Mouse (Mus musculus) embryonic facial prominence, embryonic 14.5 days (tissue): ENCODE results near the gene Unk. TPM values are rescaled to one million over a fixed set of nuclear protein-coding genes. Genes with fewer than 3 reads are reported as not detected.

Experiments used
- ATAC-seq: fragments of 200-750 bp; cut with Nextera tagmentation; 2 replicates; pipeline ENCODE4 v1.8.0; 2017; ENCODE audit warnings: low read depth, moderate number of reproducible peaks, moderate TSS enrichment
- DNase-seq: peaks from one replicate; pipeline ENCODE4 v3.0.0-alpha.2; 2015; ENCODE audit warnings: low spot score
- H3K27ac ChIP-seq: fragments of 300-500 bp; sonication (generic); replicated peaks from 2 replicates; pipeline ENCODE4 v1.5.1; 2014; ENCODE audit warnings: low read depth, mild to moderate bottlenecking, low read length, moderate library complexity
- H3K27me3 ChIP-seq: fragments of 300-500 bp; sonication (generic); replicated peaks from 2 replicates; pipeline ENCODE4 v1.6.1; 2014; ENCODE audit warnings: low read length; ENCODE audit not compliant: control insufficient read depth, insufficient read depth
- H3K36me3 ChIP-seq: fragments of 300-500 bp; sonication (generic); 2 replicates; pipeline ENCODE4 v1.6.1; 2014; ENCODE audit warnings: low read length, mixed read lengths; ENCODE audit not compliant: control insufficient read depth, insufficient read depth
- H3K4me1 ChIP-seq: fragments of 300-500 bp; sonication (generic); 2 replicates; pipeline ENCODE4 v1.6.1; 2014; ENCODE audit warnings: antibody characterized with exemption, low read length; ENCODE audit not compliant: control insufficient read depth, insufficient read depth
- H3K4me2 ChIP-seq: fragments of 300-500 bp; sonication (generic); 2 replicates; pipeline ENCODE4 v1.6.1; 2014; ENCODE audit warnings: low read depth, mild to moderate bottlenecking, low read length, moderate library complexity, mixed read lengths
- H3K4me3 ChIP-seq: fragments of 300-500 bp; sonication (generic); 2 replicates; pipeline ENCODE4 v1.5.1; 2014; ENCODE audit warnings: low read depth, mild to moderate bottlenecking, low read length
- H3K9ac ChIP-seq: fragments of 300-500 bp; sonication (generic); 2 replicates; pipeline ENCODE4 v1.6.1; 2014; ENCODE audit warnings: low read depth, mild to moderate bottlenecking, low read length, moderate library complexity, mixed read lengths
- H3K9me3 ChIP-seq: fragments of 300-500 bp; sonication (generic); 2 replicates; pipeline ENCODE4 v1.6.1; 2016; ENCODE audit warnings: low read length; ENCODE audit not compliant: control insufficient read depth
- WGBS: fragments of 180-500 bp; shearing (Covaris S2); extraction: QIAGEN DNeasy Blood & Tissue Kit; methylation state at CpG from one replicate; pipeline ENCODE4 v1.1.7; 2014; 5-methylcytosine and 5-hydroxymethylcytosine counted together
- polyA plus RNA-seq: library from polyadenylated mRNA; unstranded; fragments of >200 nt; fragmentation: Nextera tagmentation; extraction: Ambion mirVana; gene quantifications from 2 replicates; pipeline ENCODE4 v1.2.1, GENCODE M21; 2014

Unk gene
- polyA plus RNA-seq = 25.1 and 30.3 TPM in 2 replicates

GRCm38 (mm10) chr11:116030088-116030897 is at the start of gene Unk:
TSS of gene Unk (plus strand) at chr11:116030322.
- peak within 1 kb of the TSS; percentile 77 for H3K4me3 ChIP-seq
- peaks cover 13% of the 10 kb centered on the region for H3K4me1 ChIP-seq
- H3K27ac ChIP-seq = peak within 1 kb of the TSS; percentile 100
- H3K36me3 ChIP-seq = 0 out of 2 replicates have a peak, but pooled peaks cover 8% of the 10 kb centered on the region
- no peaks in the 10 kb centered on the region for H3K9me3 ChIP-seq
- H3K27me3 ChIP-seq = no peaks in the 10 kb centered on the region
- H3K9ac ChIP-seq = peak within 1 kb of the TSS; percentile 99
- ATAC-seq (peak; percentile 95), DNase-seq (peak; percentile 100)
- under 1% methylated on average over 42 of the region's 67 CpGs for WGBS
- peak within 1 kb of the TSS; percentile 97 for H3K4me2 ChIP-seq

- no peak overlapping the region for H3K27ac ChIP-seq
- no peaks in the 10 kb centered on the region; the same call in 1 of the 2 replicates for H3K27me3 ChIP-seq
- H3K9ac ChIP-seq = no peak overlapping the region
- H3K36me3 ChIP-seq = no peaks in the 10 kb centered on the region
- WGBS = 90% methylated on average over 15 of the region's 15 CpGs
- no peaks in the 10 kb centered on the region for H3K9me3 ChIP-seq
- H3K4me3 ChIP-seq = no peak overlapping the region
- ATAC-seq (no peak), DNase-seq (no peak)
- H3K4me1 ChIP-seq = no peaks in the 10 kb centered on the region
- no peak overlapping the region for H3K4me2 ChIP-seq
These were observed 47.6 kb upstream of the Unk start for GRCm38 (mm10) chr11:115982472-115982871.

DNA sequence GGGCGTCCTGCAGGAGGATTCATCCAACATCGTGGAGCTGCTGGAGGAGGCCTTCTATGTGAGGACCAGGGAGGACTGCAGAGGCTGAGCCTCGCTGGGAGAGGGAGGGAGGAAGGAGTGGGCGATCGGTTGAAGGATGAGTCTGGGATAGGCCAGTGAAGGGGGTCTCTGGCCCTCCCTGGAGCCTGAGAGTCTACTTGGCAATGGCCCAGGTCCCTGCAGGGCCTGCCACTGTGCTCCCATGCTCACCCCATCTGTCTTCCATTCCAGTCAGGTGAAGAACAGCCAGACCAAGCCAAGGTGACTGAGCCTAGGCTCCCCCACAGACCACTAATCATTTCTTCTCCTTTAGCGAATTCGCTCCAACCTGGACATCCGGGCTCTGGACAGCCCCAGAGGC is 46.8 kb upstream of the Unk start:
- Histone ChIP-seq H3K36me3 (no peaks in the 10 kb centered on the region), H3K27me3 (no peaks in the 10 kb centered on the region), H3K4me2 (no peak overlapping the region), H3K27ac (no peak overlapping the region), H3K4me1 (no peaks in the 10 kb centered on the region), H3K4me3 (no peak overlapping the region), H3K9ac (no peak overlapping the region), H3K9me3 (no peaks in the 10 kb centered on the region)
- ATAC-seq = no peak
- 73% methylated on average over 8 of the region's 8 CpGs for WGBS
- no peak for DNase-seq

DNA sequence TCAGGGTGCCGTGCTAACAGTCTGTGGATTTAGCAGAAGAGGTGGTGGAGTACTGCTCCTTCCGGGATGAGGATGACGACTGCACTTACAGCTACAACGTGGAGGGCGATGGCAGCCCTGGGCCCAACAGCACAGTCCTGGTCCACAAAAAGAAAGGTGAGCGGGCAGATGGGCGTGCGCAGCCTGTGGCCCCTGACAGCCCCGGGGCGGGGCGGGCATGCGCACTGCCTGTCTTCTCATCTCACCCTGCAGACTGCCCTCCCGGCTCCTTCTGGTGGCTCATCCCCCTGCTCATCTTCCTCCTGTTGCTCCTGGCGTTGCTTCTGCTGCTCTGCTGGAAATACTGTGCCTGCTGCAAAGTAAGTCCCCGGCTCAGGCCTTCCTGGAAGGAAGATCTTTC is 40.4 kb upstream of the Unk start:
- Histone ChIP-seq H3K4me2 (no peak overlapping the region), H3K36me3 (no peaks in the 10 kb centered on the region), H3K9me3 (no peaks in the 10 kb centered on the region), H3K27ac (no peak overlapping the region), H3K27me3 (no peaks in the 10 kb centered on the region), H3K4me3 (peak overlapping the region; percentile 8; the same call in 1 of the 2 replicates), H3K4me1 (no peaks in the 10 kb centered on the region), H3K9ac (0 out of 2 replicates have a peak overlapping the region, but pooled peaks have one; percentile 25)
- ATAC-seq (no peak), DNase-seq (no peak)
- 32% methylated on average over 10 of the region's 15 CpGs for WGBS

DNA sequence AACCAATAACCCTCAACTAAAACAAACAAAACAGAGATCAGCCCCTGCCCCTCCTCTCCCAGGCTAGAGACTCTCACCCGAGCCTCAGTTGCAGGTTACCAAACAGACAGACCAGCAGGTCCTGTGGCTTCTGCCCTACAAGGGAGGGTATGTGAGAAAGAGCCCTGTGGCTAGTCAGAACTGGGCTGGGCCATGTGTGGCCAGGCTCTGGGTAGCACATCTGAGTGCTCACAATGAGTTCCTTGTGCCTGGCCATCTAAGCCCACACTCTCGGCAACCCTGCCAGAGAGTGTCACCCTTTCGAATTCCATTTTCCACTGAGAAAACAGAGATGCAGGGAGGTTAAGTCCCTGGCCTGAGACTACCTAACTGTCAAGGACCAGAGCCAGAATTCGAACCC is 38.0 kb upstream of the Unk start:
- Histone ChIP-seq H3K27ac (no peak overlapping the region), H3K4me2 (no peak overlapping the region), H3K4me3 (no peak overlapping the region), H3K27me3 (no peaks in the 10 kb centered on the region), H3K4me1 (no peaks in the 10 kb centered on the region), H3K9me3 (no peaks in the 10 kb centered on the region), H3K9ac (no peak overlapping the region), H3K36me3 (no peaks in the 10 kb centered on the region)
- no peak for ATAC-seq
- 41% methylated on average over 4 of the region's 4 CpGs for WGBS
- DNase-seq = no peak

DNA sequence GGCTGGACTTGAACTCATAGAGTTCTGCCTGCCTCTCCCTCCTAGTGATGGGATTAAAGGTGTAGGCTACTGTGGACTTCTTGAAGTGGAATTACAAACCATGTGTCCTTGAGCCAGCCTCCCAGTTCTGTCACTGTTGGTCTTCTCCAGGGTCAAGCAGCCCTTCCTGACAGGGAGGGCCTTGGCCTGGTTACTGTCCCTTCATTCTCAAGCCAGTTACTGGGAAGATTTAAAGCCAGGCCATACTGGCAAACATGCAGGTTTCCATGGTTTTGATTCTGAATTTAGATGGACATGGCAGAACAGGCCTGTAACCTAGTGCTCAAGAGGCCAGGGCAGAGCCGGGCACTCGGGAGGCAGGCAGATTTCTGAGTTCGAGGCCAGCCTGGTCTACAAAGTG is 34.9 kb upstream of the Unk start:
- no peak for DNase-seq
- no peak overlapping the region for H3K9ac ChIP-seq
- H3K4me2 ChIP-seq = no peak overlapping the region
- 85% methylated on average over 3 of the region's 3 CpGs for WGBS
- no peak for ATAC-seq
- H3K36me3 ChIP-seq = no peaks in the 10 kb centered on the region
- no peak overlapping the region for H3K4me3 ChIP-seq
- H3K27ac ChIP-seq = no peak overlapping the region
- no peaks in the 10 kb centered on the region for H3K27me3 ChIP-seq
- no peaks in the 10 kb centered on the region for H3K4me1 ChIP-seq
- no peaks in the 10 kb centered on the region for H3K9me3 ChIP-seq

DNA sequence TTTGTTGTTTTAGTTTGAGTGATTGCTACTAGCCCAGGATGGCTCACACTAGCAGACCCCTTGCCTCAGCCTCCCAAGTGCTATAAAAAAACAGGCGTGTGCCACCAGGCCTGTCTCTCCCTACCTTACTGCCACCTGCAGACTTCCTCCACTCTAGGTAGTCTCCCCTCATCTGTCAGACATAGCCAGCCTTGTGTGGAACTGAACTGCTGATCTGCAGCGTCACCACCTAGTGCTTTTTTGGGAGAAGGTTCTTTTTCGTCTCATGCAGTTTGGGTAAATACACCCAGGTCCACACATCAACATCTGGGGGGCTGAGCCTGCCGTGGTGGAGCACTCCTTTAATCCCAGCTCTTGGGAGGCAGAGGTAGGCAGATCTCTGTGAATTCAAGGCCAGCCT is 33.1 kb upstream of the Unk start:
- Histone ChIP-seq H3K9me3 (no peaks in the 10 kb centered on the region), H3K27me3 (no peaks in the 10 kb centered on the region), H3K4me1 (no peaks in the 10 kb centered on the region), H3K27ac (no peak overlapping the region), H3K4me2 (no peak overlapping the region), H3K36me3 (no peaks in the 10 kb centered on the region), H3K4me3 (no peak overlapping the region), H3K9ac (no peak overlapping the region)
- 76% methylated on average over 4 of the region's 4 CpGs for WGBS
- DNase-seq (no peak), ATAC-seq (no peak)

- no peak for DNase-seq
- Histone ChIP-seq H3K4me1 (no peaks in the 10 kb centered on the region), H3K36me3 (no peaks in the 10 kb centered on the region), H3K27ac (no peak overlapping the region), H3K27me3 (no peaks in the 10 kb centered on the region), H3K9me3 (no peaks in the 10 kb centered on the region), H3K9ac (no peak overlapping the region), H3K4me3 (no peak overlapping the region), H3K4me2 (no peak overlapping the region)
- whole genome bisulfite sequencing = 73% methylated on average over 5 of the region's 5 CpGs
- no peak for ATAC-seq
These were observed 32.5 kb upstream of the Unk start for GRCm38 (mm10) chr11:115997662-115998061.

- Histone ChIP-seq H3K27me3 (no peaks in the 10 kb centered on the region), H3K9me3 (no peaks in the 10 kb centered on the region), H3K36me3 (no peaks in the 10 kb centered on the region), H3K4me3 (no peak overlapping the region), H3K4me1 (no peaks in the 10 kb centered on the region), H3K27ac (no peak overlapping the region), H3K9ac (no peak overlapping the region), H3K4me2 (no peak overlapping the region)
- no peak for DNase-seq
- WGBS = 69% methylated on average over 7 of the region's 7 CpGs
- ATAC-seq = no peak
These were observed 31.1 kb upstream of the Unk start for GRCm38 (mm10) chr11:115999027-115999426.
